Mouse (Mus musculus): ENCODE results near the gene Fam189a1. TPM values are rescaled to one million over a fixed set of nuclear protein-coding genes. Genes with fewer than 3 reads are reported as not detected.
A peak's percentile ranks its signal among the peaks of the same experiment; 100 is the strongest.

Fam189a1 gene
- total and polyA plus RNA-seq, 3 experiments: not detected

- Histone ChIP-seq H3K9me3 (replicated peaks; ENCODE audit: insufficient read depth, low read length) (no peaks in the 10 kb centered on the region), H3K4me1 (ENCODE audit: control insufficient read depth in 1 of 2, insufficient read depth in 2 of 2, low read length in 2 of 2) (no peaks in the 10 kb centered on the region), H3K27ac (ENCODE audit: control insufficient read depth, low read depth, low read length) (no peak overlapping the region), H3K27me3 (ENCODE audit: control insufficient read depth in 1 of 2, insufficient read depth in 2 of 2, low read length in 2 of 2) (no peaks in the 10 kb centered on the region), H3K9ac (ENCODE audit: control insufficient read depth, low read depth, low read length, poor library complexity, severe bottlenecking) (no peak overlapping the region), H3K4me3 (ENCODE audit: control insufficient read depth in 1 of 2, insufficient read depth in 1 of 2, low read depth in 2 of 2, low read length in 2 of 2) (no peak overlapping the region), H3K79me2 (ENCODE audit: control insufficient read depth, insufficient read depth, low read length, poor library complexity) (no peaks in the 10 kb centered on the region), H3K36me3 (ENCODE audit: control insufficient read depth in 1 of 2, insufficient read depth in 2 of 2, low read length in 2 of 2) (no peaks in the 10 kb centered on the region)
- DNase-seq (ENCODE audit: low read depth, low spot score): no peak
- TF ChIP-seq E2F4 (IDR thresholded peaks at IDR 0.05; ENCODE audit: borderline replicate concordance, low read depth, low read length) (no peak), POLR2A (IDR thresholded peaks at IDR 0.05; ENCODE audit: control insufficient read depth in 1 of 2, insufficient read depth in 1 of 2, low read depth in 1 of 2, low read length in 2 of 2, poor library complexity in 1 of 2) (no peak)
Observed at GRCm38 (mm10) chr7:64950771-64951099, 205.6 kb downstream of the Fam189a1 start.

DNA sequence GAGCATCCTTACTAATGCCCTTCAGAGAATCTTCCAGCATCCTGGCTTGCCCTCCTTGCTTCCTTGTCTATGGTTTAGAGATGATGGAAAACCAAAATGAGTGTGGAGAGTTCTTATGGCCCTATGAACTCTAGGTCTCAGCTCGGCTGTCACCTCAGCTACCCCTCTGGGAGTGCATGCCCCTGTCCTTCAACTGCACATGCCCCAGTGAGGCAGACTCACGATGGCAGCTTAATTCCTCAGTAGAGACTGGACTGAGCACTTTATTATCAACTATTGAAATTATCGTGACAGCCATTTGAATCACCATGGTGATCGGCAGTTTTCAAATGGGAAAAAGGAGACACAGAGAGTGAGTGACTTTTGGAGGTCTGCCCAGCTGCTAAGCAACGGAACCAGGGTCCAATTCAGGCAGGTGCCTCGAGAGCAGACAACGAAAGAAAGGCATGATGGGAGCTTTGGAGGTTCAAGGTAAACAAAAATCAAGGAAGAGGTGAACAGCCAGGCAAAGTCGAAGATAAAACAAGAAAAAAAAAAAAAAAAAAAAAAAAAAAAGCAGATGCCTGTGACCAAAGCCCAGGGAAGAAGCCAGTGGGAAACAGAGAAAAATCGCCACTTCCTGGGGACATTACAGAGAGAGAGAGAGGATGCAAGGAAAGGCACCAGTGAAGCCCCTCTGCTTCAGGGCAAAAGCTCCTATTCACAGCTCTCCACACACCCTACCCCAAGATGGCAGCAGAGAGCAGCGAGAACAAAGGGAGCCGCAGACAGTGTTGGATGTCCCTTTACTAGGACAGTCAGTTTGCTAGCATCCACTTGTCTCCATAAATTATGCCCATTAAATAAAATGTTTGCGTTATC lies 206.2 kb downstream of the Fam189a1 start:
- TF ChIP-seq CTCF (IDR thresholded peaks at IDR 0.05 in 2 of 3, conservative IDR thresholded peaks at IDR 0.05 in 1 of 3; ENCODE audit: control insufficient read depth in 1 of 3, insufficient read depth in 1 of 3, low read depth in 2 of 3, low read length in 3 of 3, poor library complexity in 1 of 3, severe bottlenecking in 1 of 3) (0 out of 6 replicates have a peak, but pooled peaks of 1 of the 3 experiments have one; percentile 6), POLR2AphosphoS2 (IDR thresholded peaks at IDR 0.05; ENCODE audit: low read length) (no peak), MEF2A (IDR thresholded peaks at IDR 0.05; ENCODE audit: extremely low read depth, insufficient replicate concordance, low read depth, low read length, poor library complexity, severe bottlenecking) (no peak), ZMIZ1 (IDR thresholded peaks at IDR 0.05; ENCODE audit: low read depth, low read length) (no peak)
- no peak for DNase-seq (ENCODE audit: low read depth, low spot score)
- Histone ChIP-seq H3K9ac (ENCODE audit: control insufficient read depth, low read depth, low read length, poor library complexity, severe bottlenecking) (no peak overlapping the region), H3K36me3 (ENCODE audit: control insufficient read depth in 1 of 2, insufficient read depth in 2 of 2, low read length in 2 of 2) (no peaks in the 10 kb centered on the region), H3K9me3 (replicated peaks; ENCODE audit: insufficient read depth, low read length) (no peaks in the 10 kb centered on the region), H3K79me2 (ENCODE audit: control insufficient read depth, insufficient read depth, low read length, poor library complexity) (no peaks in the 10 kb centered on the region), H3K27ac (ENCODE audit: control insufficient read depth, low read depth, low read length) (no peak overlapping the region), H3K27me3 (ENCODE audit: control insufficient read depth in 1 of 2, insufficient read depth in 2 of 2, low read length in 2 of 2) (no peaks in the 10 kb centered on the region), H3K4me1 (ENCODE audit: control insufficient read depth in 1 of 2, insufficient read depth in 2 of 2, low read length in 2 of 2) (no peaks in the 10 kb centered on the region), H3K4me3 (ENCODE audit: control insufficient read depth in 1 of 2, insufficient read depth in 1 of 2, low read depth in 2 of 2, low read length in 2 of 2) (no peak overlapping the region)

DNA sequence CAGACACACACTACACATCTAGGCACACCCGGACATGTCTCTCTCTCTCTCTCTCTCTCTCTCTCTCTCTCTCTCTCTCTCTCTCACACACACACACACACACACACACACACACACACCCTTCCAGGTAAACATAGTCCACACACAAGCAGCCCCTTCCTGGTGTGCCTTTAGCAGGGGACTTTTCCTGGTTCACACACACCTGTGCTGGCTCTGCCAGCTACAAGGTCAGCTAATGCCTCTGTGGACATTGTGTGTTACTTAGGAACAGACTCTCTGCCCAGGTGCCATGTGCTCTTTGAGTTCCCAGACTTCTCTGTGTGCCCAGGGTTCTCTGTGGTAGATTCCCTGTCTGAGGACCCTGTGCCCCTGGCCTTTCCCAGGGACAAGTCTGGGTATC lies 206.9 kb downstream of the Fam189a1 start:
- DNase-seq (ENCODE audit: low read depth, low spot score): no peak
- Histone ChIP-seq H3K4me1 (ENCODE audit: control insufficient read depth in 1 of 2, insufficient read depth in 2 of 2, low read length in 2 of 2) (no peaks in the 10 kb centered on the region), H3K27ac (ENCODE audit: control insufficient read depth, low read depth, low read length) (no peak overlapping the region), H3K9me3 (replicated peaks; ENCODE audit: insufficient read depth, low read length) (no peaks in the 10 kb centered on the region), H3K79me2 (ENCODE audit: control insufficient read depth, insufficient read depth, low read length, poor library complexity) (no peaks in the 10 kb centered on the region), H3K36me3 (ENCODE audit: control insufficient read depth in 1 of 2, insufficient read depth in 2 of 2, low read length in 2 of 2) (no peaks in the 10 kb centered on the region), H3K4me3 (ENCODE audit: control insufficient read depth in 1 of 2, insufficient read depth in 1 of 2, low read depth in 2 of 2, low read length in 2 of 2) (no peak overlapping the region), H3K27me3 (ENCODE audit: control insufficient read depth in 1 of 2, insufficient read depth in 2 of 2, low read length in 2 of 2) (no peaks in the 10 kb centered on the region), H3K9ac (ENCODE audit: control insufficient read depth, low read depth, low read length, poor library complexity, severe bottlenecking) (no peak overlapping the region)
- TF ChIP-seq CHD1 (IDR thresholded peaks at IDR 0.05; ENCODE audit: low read depth, low read length) (no peak), SIN3A (IDR thresholded peaks at IDR 0.05; ENCODE audit: low read length) (no peak), USF1 (IDR thresholded peaks at IDR 0.05; ENCODE audit: low read depth, low read length) (no peak), USF2 (IDR thresholded peaks at IDR 0.05; ENCODE audit: borderline replicate concordance in 1 of 2, insufficient read depth in 1 of 2, low read depth in 1 of 2, low read length in 2 of 2) (no peak), MAFK (IDR thresholded peaks at IDR 0.05; ENCODE audit: borderline replicate concordance, low read depth, low read length) (no peak)
